Mouse (Mus musculus): ENCODE measurements around the gene Pglyrp4.
"Not testable (repeated sequence)": the region's sequence is repeated elsewhere in the genome, so short reads cannot be mapped to it uniquely, and the experiment has no call there.

DNA sequence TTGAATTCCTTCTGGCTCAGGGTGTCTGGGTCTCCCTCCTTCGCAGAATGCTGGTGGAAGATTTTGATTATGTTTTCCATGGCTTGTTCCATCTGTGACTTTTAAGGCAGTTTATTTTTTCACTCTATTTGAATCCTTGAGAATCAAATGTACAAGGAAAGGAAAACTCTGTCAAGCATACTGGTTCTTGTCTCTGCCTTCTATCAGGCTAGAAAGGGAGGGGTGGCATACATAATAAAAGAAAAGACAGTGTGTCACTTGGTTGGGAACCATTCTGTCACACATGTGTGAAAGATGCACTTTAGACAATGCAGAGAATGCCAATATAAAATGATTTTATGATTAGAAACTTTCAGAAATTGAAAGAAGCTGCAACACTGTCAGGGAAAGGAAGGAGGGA is 51.1 kb downstream of the Pglyrp4 start, which contains the start of gene Gm5849:
- not testable (repeated sequence) for TF ChIP-seq CTCF, EP300 (IDR thresholded peaks at IDR 0.05)
